Comparison of ENCODE assay signal across 17 mouse cellular contexts in genomic region chr13:75831710-75832109, GRCm38 (mm10).
"Had no signal": no experiment of that assay in that cellular context is flagged by ENCODE, and none has a peak within 500 bp of the region (broad histone marks: within the 10 kb centered on the region; RNA-seq: fewer than 3 reads in every experiment).

No protein-coding gene starts in this region.

- H3K36me3 ChIP-seq: limb, embryonic 13.5 days; liver, embryonic 12.5 days; midbrain, embryonic 12.5 days; neural tube, embryonic 15.5 days had no signal

- ATAC-seq: liver, embryonic 12.5 days had no signal

- H3K27ac ChIP-seq: layer of hippocampus, adult 2 months; limb, embryonic 13.5 days; liver, embryonic 12.5 days; midbrain, embryonic 12.5 days; neural tube, embryonic 15.5 days; stomach, postnatal 0 days had no signal

- H3K4me1 ChIP-seq: limb, embryonic 13.5 days; liver, embryonic 12.5 days; midbrain, embryonic 12.5 days; neural tube, embryonic 15.5 days had no signal

- DNase-seq: kidney, adult 9 months; kidney, postnatal 10 days; kidney, postnatal 4 days; left cerebral cortex, postnatal 4 days; lung, embryonic 14.5 days; lung, postnatal 10 days; lung, postnatal 4 days; right cerebral cortex, adult 18-20 months; right cerebral cortex, postnatal 25 days; thymus, postnatal 4 days had no signal

- H3K4me3 ChIP-seq: layer of hippocampus, adult 2 months; limb, embryonic 13.5 days; liver, embryonic 12.5 days; midbrain, embryonic 12.5 days; myocyte; neural tube, embryonic 15.5 days had no signal

- H3K9ac ChIP-seq: limb, embryonic 13.5 days; liver, embryonic 12.5 days; lung, embryonic 14.5 days; midbrain, embryonic 12.5 days; neural tube, embryonic 15.5 days had no signal

- H3K27me3 ChIP-seq: limb, embryonic 13.5 days; liver, embryonic 12.5 days; midbrain, embryonic 12.5 days; neural tube, embryonic 15.5 days had no signal

- H3K9me3 ChIP-seq: limb, embryonic 13.5 days; liver, embryonic 12.5 days; midbrain, embryonic 12.5 days; neural tube, embryonic 15.5 days had no signal

- H3K4me2 ChIP-seq: limb, embryonic 13.5 days; liver, embryonic 12.5 days; lung, embryonic 14.5 days; midbrain, embryonic 12.5 days; neural tube, embryonic 15.5 days had no signal
